Mouse (Mus musculus) hematopoietic multipotent progenitor cell, adult 10-12 weeks (in vitro differentiated cells): ENCODE results near the gene Ino80d. TPM values are rescaled to one million over a fixed set of nuclear protein-coding genes. Genes with fewer than 3 reads are reported as not detected.

ENCODE experiments used
- polyA plus RNA-seq: library from polyadenylated mRNA; stranded (reverse); fragments of >175 nt; gene quantifications from 2 replicates; pipeline ENCODE4 v1.2.3, GENCODE M21; 2012; ENCODE audit warnings: low replicate concordance

The Ino80d gene
- 14.2 and 14.4 TPM in 2 replicates for polyA plus RNA-seq

GRCm38 (mm10) chr1:63114136-63114781 lies at the start of gene Ino80d:
Gene Ino80d (minus strand): TSS chr1:63114667.

Other genes starting within 250 kb of the Ino80d start
- 25.3 and 330 TPM in 2 replicates for gene Eef1b2, start 62.2 kb upstream of the Ino80d start, polyA plus RNA-seq
- 7.3 and 26.0 TPM in 2 replicates for gene Ndufs1, start 62.2 kb upstream of the Ino80d start, polyA plus RNA-seq
- not detected in 2 replicates for gene Gpr1, start 99.9 kb upstream of the Ino80d start, polyA plus RNA-seq
- not detected in 2 replicates for gene Zdbf2, start 158.6 kb upstream of the Ino80d start, polyA plus RNA-seq